Mouse (Mus musculus) CH12.LX (cell line): ENCODE results near the gene Unk.

Experiments
- CTCF ChIP-seq, 2 experiments: IDR thresholded peaks in 1 of 2; conservative IDR thresholded peaks in 1 of 2; 2 replicates each; pipeline ENCODE4 v1.5.1; 2011 to 2012; ENCODE audit warnings: low read depth in 2 of 2, low read length in 2 of 2, improper control_type of control experiment in 1 of 2, inconsistent platforms in 1 of 2, mild to moderate bottlenecking in 1 of 2, moderate library complexity in 1 of 2
- E2F4 ChIP-seq: IDR thresholded peaks from 2 replicates; pipeline ENCODE4 v1.6.1; 2011; ENCODE audit warnings: low read depth, low read length, improper control_type of control experiment; ENCODE audit not compliant: insufficient replicate concordance
- GABPA ChIP-seq: IDR thresholded peaks from 2 replicates; pipeline ENCODE4 v1.6.1; 2012; ENCODE audit warnings: low read depth, low read length, improper control_type of control experiment, inconsistent platforms; ENCODE audit not compliant: insufficient replicate concordance
- HCFC1 ChIP-seq: IDR thresholded peaks from 2 replicates; pipeline ENCODE4 v1.6.1; 2012; ENCODE audit warnings: low read depth, mild to moderate bottlenecking, inconsistent platforms, low read length, improper control_type of control experiment
- MAX ChIP-seq: IDR thresholded peaks from 2 replicates; pipeline ENCODE4 v1.6.1; 2011; ENCODE audit warnings: low read length, improper control_type of control experiment
- POLR2A ChIP-seq: IDR thresholded peaks from 2 replicates; pipeline ENCODE4 v1.6.1; 2011; ENCODE audit warnings: low read depth, mild to moderate bottlenecking, improper control_type of control experiment, low read length
- RAD21 ChIP-seq: IDR thresholded peaks from 2 replicates; pipeline ENCODE4 v1.6.1; 2011; ENCODE audit warnings: low read depth, mild to moderate bottlenecking, low read length, improper control_type of control experiment, moderate library complexity
- SIN3A ChIP-seq: IDR thresholded peaks from 2 replicates; pipeline ENCODE4 v1.6.1; 2012; ENCODE audit warnings: low read length, improper control_type of control experiment, inconsistent platforms
- TCF12 ChIP-seq: IDR thresholded peaks from 2 replicates; pipeline ENCODE4 v1.6.1; 2014; ENCODE audit warnings: low read depth, mild to moderate bottlenecking, inconsistent platforms, low read length, improper control_type of control experiment
- UBTF ChIP-seq: IDR thresholded peaks from 2 replicates; pipeline ENCODE4 v1.6.1; 2012; ENCODE audit warnings: low read depth, mild to moderate bottlenecking, inconsistent platforms, low read length, improper control_type of control experiment, moderate library complexity
- USF1 ChIP-seq: IDR thresholded peaks from 2 replicates; pipeline ENCODE4 v1.6.1; 2014; ENCODE audit warnings: low read depth, mild to moderate bottlenecking, inconsistent platforms, low read length, improper control_type of control experiment
- ZC3H11A ChIP-seq: IDR thresholded peaks from 2 replicates; pipeline ENCODE4 v1.6.1; 2012; ENCODE audit warnings: low read depth, mild to moderate bottlenecking, inconsistent platforms, low read length, improper control_type of control experiment

DNA sequence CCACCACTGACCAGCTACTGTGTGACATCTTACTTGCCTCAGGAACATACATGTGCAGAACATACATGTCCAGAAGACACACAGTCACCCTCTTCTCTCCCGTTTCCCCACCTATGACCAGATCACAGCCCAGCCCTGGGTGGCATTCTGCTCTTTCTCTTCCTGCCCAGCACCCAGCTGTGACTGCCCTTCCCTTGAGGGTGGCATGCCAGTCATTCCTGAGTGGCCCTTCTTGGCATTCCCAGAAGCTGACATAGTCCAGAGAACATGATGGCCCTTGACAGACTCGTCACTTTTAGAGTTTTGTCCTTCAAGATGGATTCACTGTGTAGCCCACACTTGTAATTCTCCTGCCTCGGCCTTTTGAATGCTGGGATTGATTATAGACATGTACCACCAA is 42.5 kb downstream of the Unk start:
- TF ChIP-seq CTCF (conservative IDR thresholded peaks at IDR 0.05 in 1 of 2, IDR thresholded peaks at IDR 0.05 in 1 of 2; ENCODE audit: low read depth in 2 of 2, low read length in 2 of 2) (no peak), E2F4 (no peak), TCF12 (no peak), RAD21 (no peak), SIN3A (no peak), UBTF (no peak), HCFC1 (no peak), POLR2A (no peak), ZC3H11A (no peak), USF1 (no peak), MAX (no peak), GABPA (no peak)
